Mouse (Mus musculus) natural killer cell, adult 2 months (primary cell): ENCODE data around the gene Fbxo33.

Experiments used
- DNase-seq, 2 experiments: peaks; one replicate each; pipeline ENCODE4 v3.0.0; 2022; ENCODE audit warnings: low spot score in 2 of 2

Gene Fbxo33

DNA sequence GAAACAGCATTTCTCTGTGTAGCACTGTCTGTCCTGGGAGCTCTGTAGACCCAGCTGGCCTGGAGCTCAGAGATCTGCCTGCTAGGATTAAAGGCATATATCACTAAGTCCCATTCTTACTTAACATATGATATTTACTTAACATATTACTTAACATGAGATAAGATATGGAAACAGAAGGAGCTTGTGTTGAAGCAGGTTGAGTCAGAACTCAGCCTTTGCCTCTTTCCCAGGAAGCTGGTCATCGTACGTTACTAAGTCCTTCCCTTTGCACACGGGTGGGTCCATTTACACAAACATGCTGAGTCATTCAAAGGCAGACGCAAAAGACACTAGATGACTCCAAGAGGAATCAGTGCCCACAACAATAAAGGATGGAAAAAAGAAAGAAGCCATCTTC is 20.8 kb downstream of the Fbxo33 start:
- no peak for DNase-seq

DNA sequence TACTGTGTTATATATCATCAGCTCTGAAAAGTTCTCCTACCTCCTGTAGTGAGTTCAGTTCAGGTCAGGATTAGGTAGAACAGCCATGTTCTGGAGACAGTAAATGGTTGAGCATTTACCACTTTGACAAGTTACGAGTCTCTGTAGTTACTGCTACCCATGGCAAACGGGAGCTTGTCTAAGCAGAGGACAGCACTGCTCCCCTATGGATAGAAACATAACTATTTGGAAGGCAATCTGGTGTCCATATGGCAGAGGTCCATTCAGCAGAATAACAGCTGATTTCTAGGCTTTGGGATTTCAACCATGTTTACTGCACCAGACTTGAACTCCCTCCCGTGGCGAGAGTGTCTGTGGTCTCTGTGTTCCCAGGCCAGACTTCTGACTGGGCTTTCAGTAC is 23.6 kb downstream of the Fbxo33 start:
- no peak for DNase-seq

DNA sequence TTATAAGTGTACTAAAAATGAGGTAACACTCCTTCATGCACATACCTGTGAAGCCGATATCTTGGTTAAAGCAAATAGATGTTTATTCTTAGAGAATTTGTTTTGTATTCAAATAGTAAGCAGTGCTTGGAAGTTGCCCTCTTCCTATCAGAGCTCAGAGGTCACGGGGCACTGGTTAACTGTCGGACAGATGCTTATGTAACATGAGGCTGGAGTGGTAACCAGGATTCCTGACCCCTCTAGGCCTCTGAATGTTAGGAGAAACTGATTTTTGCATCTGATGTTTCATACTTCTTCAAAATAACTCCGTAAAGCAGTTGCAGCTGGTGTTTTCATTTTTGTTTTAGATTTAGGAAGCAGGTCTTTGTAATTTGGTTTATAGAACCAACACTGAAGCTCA is 24.5 kb downstream of the Fbxo33 start:
- DNase-seq = no peak

DNA sequence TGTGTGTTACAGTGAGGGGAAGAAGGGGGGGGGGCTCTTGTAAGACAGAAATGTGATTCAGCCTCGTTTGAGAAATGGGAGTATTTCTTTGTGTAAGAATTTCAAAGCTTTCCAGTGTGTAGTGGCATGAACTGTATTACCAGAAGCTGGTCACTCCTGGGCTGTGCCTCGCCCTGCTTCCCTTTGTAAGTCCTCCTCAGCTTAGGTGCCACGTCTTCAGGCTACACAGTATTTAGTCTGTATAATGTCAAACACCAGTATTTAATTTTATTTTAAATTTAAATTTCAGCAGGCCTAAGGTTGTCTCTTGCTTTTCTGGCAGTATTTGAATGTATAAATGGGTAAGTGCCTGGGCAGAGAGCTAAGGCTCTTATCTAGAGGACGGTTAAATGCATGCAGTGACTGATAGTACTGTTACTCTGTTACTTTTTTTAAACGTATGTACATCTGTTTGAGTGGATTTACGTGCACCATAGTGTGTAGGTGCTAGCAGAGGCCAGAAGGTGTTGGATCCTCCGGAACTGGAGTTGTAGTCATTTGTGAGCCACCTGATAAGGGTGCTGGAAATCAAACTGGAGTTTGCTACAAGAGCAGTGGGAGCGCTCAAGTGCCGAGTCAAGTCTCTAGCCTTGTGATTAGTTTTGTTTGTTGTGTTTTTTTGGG is 25.1 kb downstream of the Fbxo33 start:
- DNase-seq = no peak

DNA sequence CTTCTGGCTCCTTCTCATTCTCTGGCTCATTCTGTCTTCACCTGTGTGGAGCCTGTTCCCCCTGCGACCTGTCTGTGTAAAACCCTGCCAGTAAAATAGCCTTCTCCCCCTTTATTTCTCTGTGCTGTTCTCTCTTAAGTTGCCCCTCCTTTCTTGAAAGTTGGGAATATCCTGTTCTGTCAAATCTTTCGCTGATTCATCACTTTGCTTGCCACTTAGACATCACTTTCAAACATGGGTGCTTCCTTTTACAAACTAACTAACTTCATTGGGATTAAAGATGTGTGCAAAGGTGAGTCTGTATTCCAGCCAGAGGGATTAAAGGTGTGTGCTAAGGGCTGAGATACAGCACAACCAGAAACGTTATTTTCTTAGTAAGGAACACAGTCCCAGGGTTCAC is 25.9 kb downstream of the Fbxo33 start:
- DNase-seq = no peak

DNA sequence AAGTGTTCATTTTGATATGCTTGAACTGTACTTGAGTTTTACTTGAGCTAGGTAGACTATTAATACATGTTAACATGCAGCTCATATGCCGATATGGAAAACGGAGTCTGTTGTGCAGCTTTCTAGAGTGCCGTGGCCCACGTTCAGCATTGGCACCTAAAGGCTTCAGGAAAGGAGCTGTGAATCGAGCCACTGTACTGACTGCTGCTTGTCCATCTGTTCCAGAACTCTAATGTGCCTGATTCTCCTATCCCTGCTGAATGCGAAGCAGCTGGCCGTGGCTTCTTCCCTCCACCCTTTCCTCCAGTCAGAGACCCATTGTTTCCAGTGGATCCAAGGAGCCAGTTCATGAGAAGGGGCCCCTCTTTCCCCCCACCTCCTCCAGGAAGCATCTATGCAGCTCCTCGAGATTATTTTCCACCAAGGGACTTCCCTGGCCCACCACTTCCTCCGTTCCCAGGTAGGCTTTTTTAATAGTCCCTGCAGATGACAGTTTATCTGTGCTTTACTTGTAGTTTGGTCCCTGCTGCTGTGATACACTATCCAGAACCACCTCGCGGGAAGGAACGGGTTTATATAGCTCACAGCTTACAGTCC is 31.3 kb downstream of the Fbxo33 start:
- no peak for DNase-seq

DNA sequence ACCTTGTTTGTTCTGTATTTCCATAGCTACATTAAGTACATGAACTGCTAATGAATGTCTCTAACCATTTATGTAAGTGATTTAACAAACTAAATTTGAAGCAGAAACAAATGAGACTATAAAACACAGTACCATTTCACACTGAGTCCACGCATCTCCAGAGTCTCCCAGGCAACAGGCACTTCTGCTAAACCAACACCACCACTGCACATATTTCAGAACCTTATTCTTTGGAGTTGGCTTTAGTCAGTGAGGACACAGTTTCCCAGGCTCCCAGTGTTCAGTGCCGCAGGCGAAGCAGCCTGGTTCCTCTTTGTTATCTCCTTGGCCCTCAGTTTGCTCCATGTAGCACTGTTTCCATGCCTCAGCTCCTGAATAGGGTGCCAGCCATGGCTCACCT is 41.7 kb downstream of the Fbxo33 start:
- DNase-seq = no peak

DNA sequence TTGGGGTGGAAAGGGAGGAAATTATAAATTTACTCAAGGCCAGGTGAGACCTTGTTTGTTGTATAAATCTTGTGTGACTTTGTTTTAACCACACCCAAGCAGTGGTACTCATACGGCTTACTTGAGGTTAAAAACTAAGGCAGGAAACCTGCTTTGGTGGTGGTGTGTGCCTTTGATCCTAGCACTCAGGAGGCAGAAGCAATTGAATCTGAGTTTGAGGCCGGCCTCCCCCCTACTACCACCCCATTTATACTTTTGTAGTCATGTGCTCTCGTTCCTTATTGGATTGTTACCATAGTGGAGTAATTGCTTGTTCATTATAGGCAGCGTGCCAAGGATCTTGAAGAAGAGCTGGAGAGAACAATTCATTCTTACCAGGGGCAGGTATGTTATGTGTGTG is 49.6 kb downstream of the Fbxo33 start:
- DNase-seq = no peak

DNA sequence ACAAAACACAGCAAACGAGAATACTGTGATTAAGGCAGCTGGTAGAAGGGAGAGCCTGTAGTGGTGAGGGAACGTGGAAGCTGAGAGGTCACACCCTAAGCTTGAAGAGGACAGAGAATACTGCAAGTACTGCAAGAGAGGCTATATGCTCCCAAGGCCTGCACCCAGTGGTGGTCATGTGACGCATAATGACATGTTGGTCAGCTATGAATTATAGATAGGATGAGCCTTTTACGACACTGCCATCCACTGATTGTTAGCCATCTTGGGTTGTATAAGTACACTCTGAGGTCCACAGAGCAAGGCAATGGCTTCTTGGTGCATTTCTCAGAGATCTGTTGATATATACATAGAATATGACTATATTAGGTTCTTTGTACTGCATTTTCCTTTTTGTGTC is 53.0 kb downstream of the Fbxo33 start:
- no peak for DNase-seq

DNA sequence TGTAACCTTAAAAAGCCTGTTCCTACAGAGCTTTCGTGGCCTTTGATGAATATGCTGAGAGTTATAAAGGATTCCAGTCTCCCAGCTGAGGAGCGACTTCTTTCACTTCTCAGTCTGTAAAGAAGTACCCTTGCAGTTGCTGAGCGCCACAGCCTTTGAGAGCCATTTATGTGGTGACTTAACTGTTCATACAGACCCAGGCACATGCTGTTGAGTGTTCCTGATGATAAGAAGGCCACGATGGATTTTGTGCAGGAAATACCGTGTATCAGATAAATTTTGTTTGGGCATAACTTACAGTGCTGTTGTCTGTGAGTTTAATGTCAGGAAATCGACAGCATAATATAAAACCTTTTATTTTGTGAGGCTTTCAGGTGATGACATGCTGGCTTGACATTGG is 55.0 kb downstream of the Fbxo33 start:
- DNase-seq = no peak

DNA sequence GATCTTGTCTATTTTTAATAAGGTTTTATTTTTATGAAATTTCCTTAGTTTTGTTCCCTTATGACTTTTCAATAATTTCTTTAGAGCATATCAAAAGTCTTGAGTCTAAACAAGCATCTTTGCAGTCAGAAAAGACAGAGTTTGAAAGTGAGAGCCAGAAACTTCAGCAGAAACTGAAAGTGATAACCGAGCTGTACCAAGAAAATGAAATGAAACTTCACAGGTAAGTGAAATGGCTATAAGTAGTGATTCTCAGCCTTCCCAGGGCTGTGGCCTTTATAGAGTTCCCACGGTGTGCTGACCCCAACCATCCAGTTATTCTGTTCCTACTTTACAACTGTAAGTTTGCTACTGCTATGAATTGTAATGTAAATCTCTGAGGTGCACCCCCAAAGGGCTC is 56.7 kb downstream of the Fbxo33 start:
- no peak for DNase-seq

DNA sequence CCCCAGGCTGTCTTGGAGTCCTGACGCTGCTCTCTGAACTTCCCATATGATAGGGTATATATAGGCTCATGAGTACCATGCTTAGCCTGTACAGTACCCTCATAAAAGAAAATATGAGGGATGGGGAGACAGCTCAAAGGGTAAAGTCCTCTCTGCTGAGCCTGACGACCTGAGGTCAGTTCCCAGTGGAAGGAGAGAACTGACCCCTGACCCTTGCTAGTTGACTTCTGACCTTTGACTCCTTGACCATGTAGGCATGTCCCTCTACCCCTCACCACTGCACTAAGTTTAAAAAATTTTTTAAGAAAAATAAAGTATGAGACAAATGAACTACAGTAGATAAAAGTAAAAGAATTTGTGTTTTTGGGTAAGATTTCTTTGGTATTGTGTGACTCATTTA is 58.4 kb downstream of the Fbxo33 start:
- no peak for DNase-seq
